ENCODE assay signal across 9 mouse cellular contexts in the genomic region with DNA sequence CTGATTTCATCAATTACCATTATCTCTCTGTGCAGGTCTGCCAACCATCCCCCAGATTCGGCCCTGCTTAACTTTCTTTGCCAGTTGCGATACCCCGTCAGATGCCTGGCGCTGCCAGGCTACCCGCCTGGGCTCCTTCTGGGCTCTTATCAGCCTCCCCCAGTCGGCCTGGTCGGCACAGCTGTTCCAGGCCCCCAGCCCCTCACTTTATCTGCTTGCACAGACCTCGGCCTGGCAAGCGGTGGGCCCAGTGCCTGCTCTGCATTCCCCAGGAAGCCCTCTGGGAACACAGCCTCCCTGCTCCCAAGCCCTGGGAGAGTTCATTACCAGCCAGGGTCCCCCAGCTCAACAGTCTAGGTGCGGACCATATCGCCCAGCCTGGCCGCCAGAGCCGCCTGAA.
A peak's percentile ranks its signal among the peaks of the same experiment; 100 is the strongest.
DNase-seq lines count a peak whose midpoint lies in the region; ATAC-seq and TF ChIP-seq lines count a peak whose summit lies in the region.
"Had no signal": no experiment of that assay in that cellular context is flagged by ENCODE, and none has a peak within 500 bp of the region (broad histone marks: within the 10 kb centered on the region; RNA-seq: fewer than 3 reads in every experiment).

No protein-coding gene starts in this region.

- H3K4me3 ChIP-seq in heart, embryonic 13.5 days = no peak overlapping the region
- H3K4me3 ChIP-seq in heart, postnatal 0 days (ENCODE audit: low read depth, low read length) = no peak overlapping the region
- H3K4me3 ChIP-seq in midbrain, embryonic 14.5 days (replicated peaks; ENCODE audit: low read depth, low read length) = no peak overlapping the region
- no peak overlapping the region for H3K4me3 ChIP-seq in thymus, adult 2 months (ENCODE audit: control insufficient read depth, insufficient read depth, low read length)

- no peak for DNase-seq in heart, postnatal 14 days
- DNase-seq in embryo, embryonic 10 days (ENCODE audit: low spot score) = peak; percentile 41
- peak; percentile 27 for DNase-seq in heart, postnatal 0 days (ENCODE audit: low spot score)
- peak; percentile 73 for DNase-seq in midbrain, embryonic 14.5 days
- no peak for DNase-seq in kidney, postnatal 14 days
- DNase-seq in kidney, adult 11 months = no peak
- DNase-seq in thymus, adult 2 months = no peak
- DNase-seq: adrenal gland, adult 8-10 months had no signal

- no peak for TF ChIP-seq EP300 in heart, postnatal 0 days (IDR thresholded peaks at IDR 0.05; ENCODE audit: low read depth)

- TF ChIP-seq CTCF in heart, postnatal 0 days (IDR thresholded peaks at IDR 0.05; ENCODE audit: low read depth) = no peak
- no peak for TF ChIP-seq CTCF in thymus, adult 2 months (IDR thresholded peaks at IDR 0.05; ENCODE audit: borderline replicate concordance, control insufficient read depth, extremely low read depth, insufficient read depth, low read length, poor library complexity)

- WGBS in heart, embryonic 13.5 days = 23% methylated on average over 13 of the region's 13 CpGs
- 34% methylated on average over 13 of the region's 13 CpGs for whole genome bisulfite sequencing in heart, postnatal 0 days
- WGBS in midbrain, embryonic 14.5 days = 19% methylated on average over 13 of the region's 13 CpGs
- WGBS in thymus, adult 2 months = 80% methylated on average over 13 of the region's 13 CpGs

- H3K36me3 ChIP-seq in heart, embryonic 13.5 days = no peaks in the 10 kb centered on the region
- no peaks in the 10 kb centered on the region for H3K36me3 ChIP-seq in heart, postnatal 0 days (replicated peaks; ENCODE audit: control insufficient read depth, insufficient read depth, low read length)
- H3K36me3 ChIP-seq in midbrain, embryonic 14.5 days (ENCODE audit: control insufficient read depth, insufficient read depth, low read length) = no peaks in the 10 kb centered on the region
- H3K36me3 ChIP-seq in thymus, adult 2 months (ENCODE audit: control insufficient read depth, insufficient read depth, low read length) = no peaks in the 10 kb centered on the region

- H3K4me1 ChIP-seq in heart, embryonic 13.5 days = peaks cover 83% of the 10 kb centered on the region
- peaks cover 25% of the 10 kb centered on the region; the same call in 1 of the 2 replicates for H3K4me1 ChIP-seq in heart, postnatal 0 days (ENCODE audit: control insufficient read depth, insufficient read depth)
- H3K4me1 ChIP-seq in midbrain, embryonic 14.5 days (ENCODE audit: control insufficient read depth, insufficient read depth, low read length) = peaks cover 84% of the 10 kb centered on the region
- H3K4me1 ChIP-seq in thymus, adult 2 months (replicated peaks; ENCODE audit: control insufficient read depth, insufficient read depth, low read length) = no peaks in the 10 kb centered on the region

- no peak for TF ChIP-seq POLR2A in thymus, adult 2 months (IDR thresholded peaks at IDR 0.05; ENCODE audit: control insufficient read depth, extremely low read depth, insufficient read depth, low read length, poor library complexity)

- ATAC-seq in heart, embryonic 13.5 days (ENCODE audit: extremely low read depth, insufficient number of reproducible peaks, low FRiP score, low TSS enrichment) = no peak
- ATAC-seq in heart, postnatal 0 days (ENCODE audit: insufficient read depth, low read depth) = no peak
- ATAC-seq in midbrain, embryonic 14.5 days (ENCODE audit: low FRiP score, low TSS enrichment) = peak; percentile 41

- peak overlapping the region; percentile 67 for H3K9ac ChIP-seq in heart, embryonic 13.5 days
- H3K9ac ChIP-seq in heart, postnatal 0 days (replicated peaks; ENCODE audit: low read depth, low read length) = no peak overlapping the region
- H3K9ac ChIP-seq in midbrain, embryonic 14.5 days (replicated peaks; ENCODE audit: low read length) = peak overlapping the region; percentile 30; the same call in 1 of the 2 replicates

- peak overlapping the region; percentile 24; the same call in 1 of the 2 replicates for H3K4me2 ChIP-seq in heart, embryonic 13.5 days
- peak overlapping the region; percentile 26 for H3K4me2 ChIP-seq in heart, postnatal 0 days (ENCODE audit: low read depth, low read length)
- H3K4me2 ChIP-seq in midbrain, embryonic 14.5 days (ENCODE audit: low read length) = peak overlapping the region; percentile 3; the same call in 1 of the 2 replicates

- 0 out of 2 replicates have a peak, but pooled peaks cover 3% of the 10 kb centered on the region for H3K27me3 ChIP-seq in heart, embryonic 13.5 days (replicated peaks)
- 0 out of 2 replicates have a peak, but pooled peaks cover 4% of the 10 kb centered on the region for H3K27me3 ChIP-seq in heart, postnatal 0 days (ENCODE audit: control insufficient read depth, insufficient read depth, low read length)
- no peaks in the 10 kb centered on the region for H3K27me3 ChIP-seq in midbrain, embryonic 14.5 days (ENCODE audit: control insufficient read depth, insufficient read depth, low read length)
- no peaks in the 10 kb centered on the region for H3K27me3 ChIP-seq in thymus, adult 2 months (ENCODE audit: control insufficient read depth, insufficient read depth, low read length)

- peak overlapping the region; percentile 60 for H3K27ac ChIP-seq in heart, embryonic 13.5 days (replicated peaks)
- H3K27ac ChIP-seq in heart, postnatal 0 days (ENCODE audit: low read depth) = 0 out of 2 replicates have a peak overlapping the region, but pooled peaks have one; percentile 37
- peak overlapping the region; percentile 86 for H3K27ac ChIP-seq in midbrain, embryonic 14.5 days (replicated peaks; ENCODE audit: low read depth, low read length)
- no peak overlapping the region for H3K27ac ChIP-seq in thymus, adult 2 months (ENCODE audit: control insufficient read depth, insufficient read depth, low read length)

- intact Hi-C loops in heart, postnatal 14 days (cut with DNase I) = no loop called here

- H3K9me3 ChIP-seq in heart, embryonic 13.5 days = no peaks in the 10 kb centered on the region
- H3K9me3 ChIP-seq in heart, postnatal 0 days (replicated peaks; ENCODE audit: control insufficient read depth, low read length) = no peaks in the 10 kb centered on the region
- H3K9me3 ChIP-seq in midbrain, embryonic 14.5 days (ENCODE audit: control insufficient read depth, low read length) = no peaks in the 10 kb centered on the region

Comparison
In these comparisons a context has a peak if more than half of its experiments do, and no peak if none do; other contexts are left out.
1. DNase-seq: peak in embryo, embryonic 10 days (single experiment), heart, postnatal 0 days (single experiment) and midbrain, embryonic 14.5 days (single experiment); none in heart, postnatal 14 days (0 of 2), kidney, postnatal 14 days (single experiment), kidney, adult 11 months (single experiment) and thymus, adult 2 months (single experiment).
2. Peak in every context shown above with its lines, with median percentiles within 50 percentile points of each other: H3K4me2 ChIP-seq.